Comparison of ENCODE assay signal across 10 mouse cellular contexts in genomic region chr16:5810986-5811653, GRCm38 (mm10).
DNase-seq lines count a peak whose midpoint lies in the region; ATAC-seq lines count a peak whose summit lies in the region.
"Had no signal": no experiment of that assay in that cellular context is flagged by ENCODE, and none has a peak within 500 bp of the region (broad histone marks: within the 10 kb centered on the region; RNA-seq: fewer than 3 reads in every experiment).

No protein-coding gene starts in this region.

- no peak for DNase-seq in forebrain, embryonic 11.5 days (ENCODE audit: low spot score)
- peak; percentile 8 to 22 for DNase-seq in layer of hippocampus, postnatal 36 days
- no peak for DNase-seq in layer of hippocampus, postnatal 25 days (ENCODE audit: extremely low spot score in 1 of 2, low spot score in 1 of 2)
- peak; percentile 67 to 81 for DNase-seq in cerebellum, postnatal 10 days
- no peak for DNase-seq in kidney, adult 8-10 months
- no peak for DNase-seq in adrenal gland, postnatal 4 days (ENCODE audit: low spot score in 2 of 2)

- peaks cover 7% of the 10 kb centered on the region; the same call in 1 of the 2 replicates for H3K27me3 ChIP-seq in forebrain, embryonic 12.5 days
- no peaks in the 10 kb centered on the region for H3K27me3 ChIP-seq in forebrain, embryonic 11.5 days (ENCODE audit: control insufficient read depth, insufficient read depth, low read length)
- H3K27me3 ChIP-seq in midbrain, embryonic 15.5 days (replicated peaks): no peaks in the 10 kb centered on the region
- H3K27me3 ChIP-seq: megakaryocyte, embryonic 14.5 days had no signal

- H3K36me3 ChIP-seq in forebrain, embryonic 12.5 days (replicated peaks): no peaks in the 10 kb centered on the region
- no peaks in the 10 kb centered on the region for H3K36me3 ChIP-seq in forebrain, embryonic 11.5 days (ENCODE audit: control insufficient read depth, insufficient read depth, low read length)
- no peaks in the 10 kb centered on the region for H3K36me3 ChIP-seq in midbrain, embryonic 15.5 days (replicated peaks)

- peaks cover 19% of the 10 kb centered on the region for H3K4me1 ChIP-seq in forebrain, embryonic 12.5 days
- H3K4me1 ChIP-seq in forebrain, embryonic 11.5 days (replicated peaks; ENCODE audit: control insufficient read depth, insufficient read depth, low read length): peaks cover 8% of the 10 kb centered on the region; the same call in 1 of the 2 replicates
- peaks cover 11% of the 10 kb centered on the region for H3K4me1 ChIP-seq in midbrain, embryonic 15.5 days
- H3K4me1 ChIP-seq: megakaryocyte, embryonic 14.5 days had no signal

- H3K9ac ChIP-seq in forebrain, embryonic 12.5 days: no peak overlapping the region
- H3K9ac ChIP-seq in forebrain, embryonic 11.5 days (ENCODE audit: low read length): no peak overlapping the region
- no peak overlapping the region for H3K9ac ChIP-seq in midbrain, embryonic 15.5 days

- ATAC-seq in forebrain, embryonic 12.5 days (ENCODE audit: low FRiP score): peak; percentile 27; the same call in 1 of the 2 replicates
- no peak for ATAC-seq in forebrain, embryonic 11.5 days (replicated peaks; ENCODE audit: low FRiP score)
- ATAC-seq in midbrain, embryonic 15.5 days (replicated peaks): peak; percentile 66
- ATAC-seq: activated CD4-positive, CD25-positive, alpha-beta regulatory T cell, adult 4 months had no signal

- H3K4me3 ChIP-seq in forebrain, embryonic 12.5 days (replicated peaks): no peak overlapping the region
- no peak overlapping the region for H3K4me3 ChIP-seq in forebrain, embryonic 11.5 days (ENCODE audit: low read depth, low read length)
- H3K4me3 ChIP-seq in midbrain, embryonic 15.5 days: no peak overlapping the region
- H3K4me3 ChIP-seq: megakaryocyte, embryonic 14.5 days had no signal

- H3K9me3 ChIP-seq in forebrain, embryonic 12.5 days: no peaks in the 10 kb centered on the region; the same call in 1 of the 2 replicates
- no peaks in the 10 kb centered on the region for H3K9me3 ChIP-seq in forebrain, embryonic 11.5 days (ENCODE audit: control insufficient read depth, low read length)
- no peaks in the 10 kb centered on the region for H3K9me3 ChIP-seq in midbrain, embryonic 15.5 days

- WGBS in forebrain, embryonic 12.5 days: 47% methylated on average over 10 of the region's 10 CpGs
- 60% methylated on average over 10 of the region's 10 CpGs for WGBS in forebrain, embryonic 11.5 days
- 46% methylated on average over 10 of the region's 10 CpGs for WGBS in midbrain, embryonic 15.5 days

- H3K27ac ChIP-seq in forebrain, embryonic 12.5 days: no peak overlapping the region
- no peak overlapping the region for H3K27ac ChIP-seq in forebrain, embryonic 11.5 days (ENCODE audit: low read depth, low read length)
- H3K27ac ChIP-seq in midbrain, embryonic 15.5 days: 0 out of 2 replicates have a peak overlapping the region, but pooled peaks have one; percentile 2

- no peak overlapping the region for H3K4me2 ChIP-seq in forebrain, embryonic 12.5 days
- no peak overlapping the region for H3K4me2 ChIP-seq in forebrain, embryonic 11.5 days (ENCODE audit: low read depth, low read length, severe bottlenecking)
- no peak overlapping the region for H3K4me2 ChIP-seq in midbrain, embryonic 15.5 days

Comparison
In these comparisons a context has a peak if more than half of its experiments do, and no peak if none do; other contexts are left out.
1. DNase-seq: peak in layer of hippocampus, postnatal 36 days (2 of 2) and cerebellum, postnatal 10 days (2 of 2); none in forebrain, embryonic 11.5 days (single experiment), layer of hippocampus, postnatal 25 days (0 of 2), kidney, adult 8-10 months (0 of 2) and adrenal gland, postnatal 4 days (0 of 2).